Comparison of ENCODE assay signal across 7 mouse cellular contexts in genomic region chr7:28810107-28811066, GRCm38 (mm10). TPM values are rescaled to one million over a fixed set of nuclear protein-coding genes. Genes with fewer than 3 reads are reported as not detected.
DNase-seq lines count a peak whose midpoint lies in the region; ATAC-seq and TF ChIP-seq lines count a peak whose summit lies in the region.

No protein-coding gene starts in this region.

- peak overlapping the region; percentile 100 for H3K27ac ChIP-seq in embryonic facial prominence, embryonic 12.5 days
- H3K27ac ChIP-seq in limb, embryonic 12.5 days = peak overlapping the region; percentile 100
- peak overlapping the region; percentile 99 for H3K27ac ChIP-seq in midbrain, embryonic 15.5 days
- peak overlapping the region; percentile 98 for H3K27ac ChIP-seq in spleen, adult 2 months (ENCODE audit: insufficient read depth, low read length)

- peak; percentile 41; the same call in 1 of the 2 replicates for TF ChIP-seq CTCF in spleen, adult 2 months (IDR thresholded peaks at IDR 0.05; ENCODE audit: extremely low read depth, insufficient read depth, insufficient read length, insufficient replicate concordance)

- peaks cover 32% of the 10 kb centered on the region for H3K36me3 ChIP-seq in embryonic facial prominence, embryonic 12.5 days
- peaks cover 38% of the 10 kb centered on the region for H3K36me3 ChIP-seq in limb, embryonic 12.5 days
- H3K36me3 ChIP-seq in midbrain, embryonic 15.5 days (replicated peaks) = peaks cover 22% of the 10 kb centered on the region
- peaks cover 27% of the 10 kb centered on the region for H3K36me3 ChIP-seq in spleen, adult 2 months (ENCODE audit: control insufficient read depth, insufficient read depth, low read length)

- DNase-seq in adrenal gland, postnatal 25 days = peak; percentile 98
- peak; percentile 100 for DNase-seq in heart, adult 11 months
- peak; percentile 98 for DNase-seq in kidney, adult 18-20 months
- DNase-seq in spleen, adult 2 months (ENCODE audit: low read depth in 1 of 2, low spot score in 2 of 2) = peak; percentile 95 to 98

- no peaks in the 10 kb centered on the region for H3K27me3 ChIP-seq in embryonic facial prominence, embryonic 12.5 days
- H3K27me3 ChIP-seq in limb, embryonic 12.5 days = no peaks in the 10 kb centered on the region
- no peaks in the 10 kb centered on the region for H3K27me3 ChIP-seq in midbrain, embryonic 15.5 days (replicated peaks)
- no peaks in the 10 kb centered on the region for H3K27me3 ChIP-seq in spleen, adult 2 months (ENCODE audit: control insufficient read depth, insufficient read depth, low read length)

- under 1% methylated on average over 70 of the region's 70 CpGs for WGBS in embryonic facial prominence, embryonic 12.5 days
- under 1% methylated on average over 68 of the region's 70 CpGs for WGBS in limb, embryonic 12.5 days
- WGBS in midbrain, embryonic 15.5 days = under 1% methylated on average over 60 of the region's 70 CpGs
- WGBS in spleen, adult 2 months = under 1% methylated on average over 68 of the region's 70 CpGs

- no peaks in the 10 kb centered on the region for H3K9me3 ChIP-seq in embryonic facial prominence, embryonic 12.5 days
- no peaks in the 10 kb centered on the region for H3K9me3 ChIP-seq in limb, embryonic 12.5 days
- H3K9me3 ChIP-seq in midbrain, embryonic 15.5 days = no peaks in the 10 kb centered on the region

- peak overlapping the region; percentile 94 for H3K4me2 ChIP-seq in embryonic facial prominence, embryonic 12.5 days (replicated peaks)
- peak overlapping the region; percentile 93 for H3K4me2 ChIP-seq in limb, embryonic 12.5 days
- H3K4me2 ChIP-seq in midbrain, embryonic 15.5 days = peak overlapping the region; percentile 98

- H3K4me3 ChIP-seq in embryonic facial prominence, embryonic 12.5 days = peak overlapping the region; percentile 86
- peak overlapping the region; percentile 83 for H3K4me3 ChIP-seq in limb, embryonic 12.5 days (replicated peaks)
- H3K4me3 ChIP-seq in midbrain, embryonic 15.5 days = peak overlapping the region; percentile 75
- peak overlapping the region; percentile 93 for H3K4me3 ChIP-seq in spleen, adult 2 months (ENCODE audit: extremely low read depth, insufficient read depth, insufficient read length)

- peaks cover 36% of the 10 kb centered on the region for H3K4me1 ChIP-seq in embryonic facial prominence, embryonic 12.5 days
- H3K4me1 ChIP-seq in limb, embryonic 12.5 days (replicated peaks) = peaks cover 43% of the 10 kb centered on the region
- H3K4me1 ChIP-seq in midbrain, embryonic 15.5 days = peaks cover 36% of the 10 kb centered on the region
- H3K4me1 ChIP-seq in spleen, adult 2 months (ENCODE audit: control insufficient read depth, insufficient read depth, insufficient read length) = peaks cover 14% of the 10 kb centered on the region; the same call in 1 of the 2 replicates

- peak; percentile 94 for TF ChIP-seq POLR2A in spleen, adult 2 months (IDR thresholded peaks at IDR 0.05; ENCODE audit: low read depth, low read length)

- H3K9ac ChIP-seq in embryonic facial prominence, embryonic 12.5 days = peak overlapping the region; percentile 98
- H3K9ac ChIP-seq in limb, embryonic 12.5 days (replicated peaks) = peak overlapping the region; percentile 97
- peak overlapping the region; percentile 84 for H3K9ac ChIP-seq in midbrain, embryonic 15.5 days

- ATAC-seq in embryonic facial prominence, embryonic 12.5 days (ENCODE audit: insufficient number of reproducible peaks, insufficient read depth, low FRiP score, low TSS enrichment) = peak; percentile 87
- peak; percentile 91 for ATAC-seq in limb, embryonic 12.5 days (ENCODE audit: insufficient number of reproducible peaks, insufficient read depth, low FRiP score, low TSS enrichment, low read depth)
- ATAC-seq in midbrain, embryonic 15.5 days (replicated peaks) = peak; percentile 93

RNA-seq across cellular contexts. Expression of gene Hnrnpl, which starts 2.0 kb away (rescaled TPM):
- total RNA-seq in adrenal gland, postnatal 25 days (2021) = 423 and 491 TPM in 2 replicates
- polyA plus RNA-seq in embryonic facial prominence, embryonic 12.5 days (2016; fragmentation: Nextera tagmentation; extraction: Ambion mirVana) = 372 and 383 TPM in 2 replicates
- 347 and 425 TPM in 2 replicates for polyA plus RNA-seq in limb, embryonic 12.5 days (2016; fragmentation: Nextera tagmentation; extraction: Ambion mirVana)
- 175 and 176 TPM in 2 replicates for polyA plus RNA-seq in midbrain, embryonic 15.5 days (2015; fragmentation: Nextera tagmentation; extraction: Ambion mirVana)
- polyA plus RNA-seq in spleen, adult 2 months (2012; rRNA removed) = 189 and 209 TPM in 2 replicates

RNA-seq across cellular contexts. Expression of gene Ech1, which starts 14.6 kb away (rescaled TPM):
- total RNA-seq in adrenal gland, postnatal 25 days (2021) = 445 and 492 TPM in 2 replicates
- 117 and 128 TPM in 2 replicates for polyA plus RNA-seq in embryonic facial prominence, embryonic 12.5 days (2016; fragmentation: Nextera tagmentation; extraction: Ambion mirVana)
- 111 and 114 TPM in 2 replicates for polyA plus RNA-seq in limb, embryonic 12.5 days (2016; fragmentation: Nextera tagmentation; extraction: Ambion mirVana)
- 92.7 and 94.7 TPM in 2 replicates for polyA plus RNA-seq in midbrain, embryonic 15.5 days (2015; fragmentation: Nextera tagmentation; extraction: Ambion mirVana)
- 101 and 108 TPM in 2 replicates for polyA plus RNA-seq in spleen, adult 2 months (2012; rRNA removed)

RNA-seq across cellular contexts. Expression of gene Rinl, which starts 21.6 kb away (rescaled TPM):
- 2.9 and 3.1 TPM in 2 replicates for total RNA-seq in adrenal gland, postnatal 25 days (2021)
- 2.2 and 2.8 TPM in 2 replicates for polyA plus RNA-seq in embryonic facial prominence, embryonic 12.5 days (2016; fragmentation: Nextera tagmentation; extraction: Ambion mirVana)
- polyA plus RNA-seq in limb, embryonic 12.5 days (2016; fragmentation: Nextera tagmentation; extraction: Ambion mirVana) = 2.3 and 3.1 TPM in 2 replicates
- polyA plus RNA-seq in midbrain, embryonic 15.5 days (2015; fragmentation: Nextera tagmentation; extraction: Ambion mirVana) = 2.4 and 3.3 TPM in 2 replicates
- 35.4 and 36.4 TPM in 2 replicates for polyA plus RNA-seq in spleen, adult 2 months (2012; rRNA removed)

RNA-seq across cellular contexts. Expression of gene Lgals4, which starts 23.3 kb away (rescaled TPM):
- total RNA-seq in adrenal gland, postnatal 25 days (2021) = 14.4 and 17.6 TPM in 2 replicates
- 5.4 and 7.3 TPM in 2 replicates for polyA plus RNA-seq in embryonic facial prominence, embryonic 12.5 days (2016; fragmentation: Nextera tagmentation; extraction: Ambion mirVana)
- polyA plus RNA-seq in limb, embryonic 12.5 days (2016; fragmentation: Nextera tagmentation; extraction: Ambion mirVana) = 4.9 and 6.7 TPM in 2 replicates
- 5.6 and 8.2 TPM in 2 replicates for polyA plus RNA-seq in midbrain, embryonic 15.5 days (2015; fragmentation: Nextera tagmentation; extraction: Ambion mirVana)
- 11.6 and 13.3 TPM in 2 replicates for polyA plus RNA-seq in spleen, adult 2 months (2012; rRNA removed)

RNA-seq across cellular contexts. Expression of gene Nfkbib, which starts 43.1 kb away (rescaled TPM):
- 36.8 and 42.6 TPM in 2 replicates for total RNA-seq in adrenal gland, postnatal 25 days (2021)
- 38.9 and 42.0 TPM in 2 replicates for polyA plus RNA-seq in embryonic facial prominence, embryonic 12.5 days (2016; fragmentation: Nextera tagmentation; extraction: Ambion mirVana)
- polyA plus RNA-seq in limb, embryonic 12.5 days (2016; fragmentation: Nextera tagmentation; extraction: Ambion mirVana) = 37.4 and 40.8 TPM in 2 replicates
- polyA plus RNA-seq in midbrain, embryonic 15.5 days (2015; fragmentation: Nextera tagmentation; extraction: Ambion mirVana) = 65.8 and 66.5 TPM in 2 replicates
- polyA plus RNA-seq in spleen, adult 2 months (2012; rRNA removed) = 51.1 and 67.9 TPM in 2 replicates

Comparison
In these comparisons a context has a peak if more than half of its experiments do, and no peak if none do; other contexts are left out.
1. Peak in every context shown above with its lines: DNase-seq, ATAC-seq, H3K4me3 ChIP-seq and H3K27ac ChIP-seq.